Comparison of ENCODE assay signal across 26 mouse cellular contexts in the genomic region with DNA sequence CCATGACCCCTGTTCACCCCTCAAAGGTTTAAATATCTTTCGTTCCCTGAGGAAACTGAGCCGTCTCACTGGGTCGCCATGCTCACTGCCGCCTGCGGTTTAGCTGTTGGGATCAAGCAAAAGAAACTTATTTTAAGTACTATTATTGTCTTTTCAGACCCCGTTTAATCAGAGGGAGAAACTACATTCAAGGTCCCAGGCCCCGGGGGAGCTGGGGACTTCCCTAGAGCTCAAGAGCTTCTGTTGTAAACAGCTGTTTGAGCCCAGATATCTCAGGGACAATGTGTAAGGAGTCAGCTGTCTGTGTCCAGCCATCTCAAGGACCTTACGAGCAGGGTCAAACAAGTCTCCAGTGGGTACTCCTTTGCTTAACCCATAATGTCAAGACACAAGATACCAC. TPM values are rescaled to one million over a fixed set of nuclear protein-coding genes. Genes with fewer than 3 reads are reported as not detected.
"Had no signal": no experiment of that assay in that cellular context is flagged by ENCODE, and none has a peak within 500 bp of the region (broad histone marks: within the 10 kb centered on the region; RNA-seq: fewer than 3 reads in every experiment).

No protein-coding gene starts in this region.

- H3K27ac ChIP-seq: kidney, postnatal 0 days; layer of hippocampus, adult 2 months; limb, embryonic 10.5 days; limb, embryonic 13.5 days; liver, embryonic 12.5 days; liver, embryonic 15.5 days; lung, embryonic 15.5 days; midbrain, embryonic 10.5 days; neural tube, embryonic 13.5 days; stomach, embryonic 15.5 days had no signal

- H3K4me3 ChIP-seq: layer of hippocampus, adult 2 months; limb, embryonic 10.5 days; limb, embryonic 13.5 days; liver, embryonic 12.5 days; liver, embryonic 15.5 days; lung, embryonic 15.5 days; megakaryocyte, embryonic 14.5 days; midbrain, embryonic 10.5 days; neural tube, embryonic 13.5 days; stomach, embryonic 15.5 days had no signal

- ATAC-seq: intestine, postnatal 0 days; liver, embryonic 12.5 days had no signal

- H3K9ac ChIP-seq: limb, embryonic 13.5 days; liver, embryonic 12.5 days; liver, embryonic 15.5 days; lung, embryonic 15.5 days; neural tube, embryonic 13.5 days; stomach, embryonic 15.5 days had no signal

- H3K4me2 ChIP-seq: limb, embryonic 13.5 days; liver, embryonic 15.5 days; lung, embryonic 15.5 days; neural tube, embryonic 13.5 days; stomach, embryonic 15.5 days had no signal

- H3K27me3 ChIP-seq: limb, embryonic 13.5 days; liver, embryonic 12.5 days; liver, embryonic 15.5 days; lung, embryonic 15.5 days; megakaryocyte, embryonic 14.5 days; neural tube, embryonic 13.5 days; stomach, embryonic 15.5 days had no signal

- DNase-seq: kidney, adult 2 months; layer of hippocampus, adult 9-11 months; liver; lung, adult 18-20 months; lung, postnatal 10 days; lung, postnatal 36 days; midbrain, embryonic 14.5 days; thymus, postnatal 25 days had no signal

- H3K9me3 ChIP-seq: limb, embryonic 10.5 days; limb, embryonic 13.5 days; liver, embryonic 12.5 days; liver, embryonic 15.5 days; lung, embryonic 15.5 days; megakaryocyte, embryonic 14.5 days; midbrain, embryonic 10.5 days; neural tube, embryonic 13.5 days; stomach, embryonic 15.5 days had no signal

- H3K36me3 ChIP-seq: limb, embryonic 10.5 days; limb, embryonic 13.5 days; liver, embryonic 12.5 days; liver, embryonic 15.5 days; lung, embryonic 15.5 days; midbrain, embryonic 10.5 days; neural tube, embryonic 13.5 days; stomach, embryonic 15.5 days had no signal

- H3K4me1 ChIP-seq: limb, embryonic 10.5 days; limb, embryonic 13.5 days; stomach, embryonic 15.5 days had no signal

RNA-seq across cellular contexts. Expression of gene Ctnna3, which starts 2.8 kb away (rescaled TPM):
- polyA plus RNA-seq: limb, embryonic 10.5 days had no signal

RNA-seq across cellular contexts. Expression of gene Gm7075, which starts 5.6 kb away (rescaled TPM):
- polyA plus RNA-seq: intestine, embryonic 14.5 days; intestine, postnatal 0 days; kidney, adult 2 months; kidney, embryonic 14.5 days; kidney, postnatal 0 days; large intestine, adult 2 months; limb, embryonic 10.5 days; limb, embryonic 13.5 days; liver, embryonic 12.5 days; liver, embryonic 15.5 days; midbrain, embryonic 10.5 days; midbrain, embryonic 14.5 days; neural tube, embryonic 13.5 days; small intestine, adult 2 months; spleen, adult 2 months; stomach, embryonic 15.5 days; thymus, postnatal 0 days had no signal
